Mouse (Mus musculus) monocyte, adult 2 months (primary cell): ENCODE data around the gene Gm49393.

Experiments
- DNase-seq, 2 experiments: peaks; one replicate each; pipeline ENCODE4 v3.0.0; 2022; ENCODE audit warnings: low spot score in 2 of 2, low read depth in 1 of 2

The Gm49393 gene

GRCm38 (mm10) chr13:60809690-60810089 is 125.7 kb downstream of the Gm49393 start:
- no peak for DNase-seq
